Mouse (Mus musculus): ENCODE results near the gene Ss18l1. TPM values are rescaled to one million over a fixed set of nuclear protein-coding genes. Genes with fewer than 3 reads are reported as not detected.
A peak's percentile ranks its signal among the peaks of the same experiment; 100 is the strongest.

Gene Ss18l1
- polyA plus RNA-seq, 1 experiment from 2014 or later, result 70.1 TPM

DNA sequence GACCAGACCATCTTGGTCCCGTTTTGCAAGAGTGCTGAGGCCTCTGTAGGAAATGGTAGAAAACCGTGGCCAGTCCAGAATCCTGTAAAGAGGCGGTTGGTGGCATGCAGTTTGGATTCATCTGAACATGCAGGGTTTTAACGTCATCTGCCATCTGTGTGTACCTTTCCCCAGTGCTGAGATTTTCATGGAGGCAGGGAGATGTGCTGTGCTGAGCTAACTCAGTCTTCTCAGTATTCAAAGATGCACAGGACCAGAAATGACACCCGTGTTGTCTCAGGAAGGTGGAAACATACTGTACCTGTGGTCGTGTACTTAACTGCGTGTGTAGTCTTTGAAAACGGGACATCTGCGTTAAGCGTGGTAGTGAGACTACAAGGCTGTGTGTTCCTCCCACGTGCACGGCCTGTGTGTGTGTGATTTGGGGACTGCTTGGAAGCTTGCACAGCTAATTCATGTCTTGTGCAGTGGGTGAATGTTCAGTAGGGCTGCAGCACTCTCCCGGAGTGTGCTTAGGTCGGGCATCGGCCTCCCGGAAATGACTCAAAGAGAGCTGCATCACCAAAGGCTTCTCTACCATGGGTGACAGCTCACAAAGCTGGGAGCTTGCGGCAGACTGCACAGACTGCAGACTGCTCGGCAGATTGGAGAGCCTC lies 5.8 kb downstream of the Ss18l1 start:
- 94% methylated on average over 18 of the region's 18 CpGs for whole genome bisulfite sequencing
- ATAC-seq, result no peak

GRCm38 (mm10) chr2:180050986-180051385 lies 8.7 kb downstream of the Ss18l1 start:
- ATAC-seq, result peak; percentile 49
- Histone ChIP-seq H3K27ac (ENCODE audit: low read length) (no peak overlapping the region), H3K4me1 (replicated peaks; ENCODE audit: control insufficient read depth, insufficient read depth, low read length) (peaks cover 5% of the 10 kb centered on the region; the same call in 1 of the 2 replicates), H3K4me2 (ENCODE audit: low read length) (no peak overlapping the region), H3K36me3 (ENCODE audit: control insufficient read depth, insufficient read depth) (peaks cover 18% of the 10 kb centered on the region), H3K27me3 (replicated peaks; ENCODE audit: control insufficient read depth, insufficient read depth, low read length) (no peaks in the 10 kb centered on the region), H3K9ac (replicated peaks; ENCODE audit: low read depth, low read length) (no peak overlapping the region), H3K9me3 (ENCODE audit: control insufficient read depth, low read length) (no peaks in the 10 kb centered on the region), H3K4me3 (replicated peaks; ENCODE audit: low read length) (no peak overlapping the region)
- 23% methylated on average over 5 of the region's 5 CpGs for WGBS

More for the DNA sequence above, 5.8 kb downstream of the Ss18l1 start:
- H3K4me3 ChIP-seq (replicated peaks; ENCODE audit: low read length), result no peak overlapping the region
- H3K4me1 ChIP-seq (replicated peaks; ENCODE audit: control insufficient read depth, insufficient read depth, low read length), result peaks cover 28% of the 10 kb centered on the region
- H3K4me2 ChIP-seq (ENCODE audit: low read length), result no peak overlapping the region
- no peak overlapping the region for H3K27ac ChIP-seq (ENCODE audit: low read length)
- H3K27me3 ChIP-seq (replicated peaks; ENCODE audit: control insufficient read depth, insufficient read depth, low read length), result no peaks in the 10 kb centered on the region
- H3K9ac ChIP-seq (replicated peaks; ENCODE audit: low read depth, low read length), result no peak overlapping the region
- no peaks in the 10 kb centered on the region for H3K36me3 ChIP-seq (ENCODE audit: control insufficient read depth, insufficient read depth)
- H3K9me3 ChIP-seq (ENCODE audit: control insufficient read depth, low read length), result no peaks in the 10 kb centered on the region

- Histone ChIP-seq H3K27me3 (replicated peaks; ENCODE audit: control insufficient read depth, insufficient read depth, low read length) (no peaks in the 10 kb centered on the region), H3K9me3 (ENCODE audit: control insufficient read depth, low read length) (no peaks in the 10 kb centered on the region), H3K36me3 (ENCODE audit: control insufficient read depth, insufficient read depth) (peaks cover 26% of the 10 kb centered on the region), H3K9ac (replicated peaks; ENCODE audit: low read depth, low read length) (no peak overlapping the region), H3K4me3 (replicated peaks; ENCODE audit: low read length) (no peak overlapping the region), H3K27ac (ENCODE audit: low read length) (no peak overlapping the region), H3K4me1 (replicated peaks; ENCODE audit: control insufficient read depth, insufficient read depth, low read length) (peaks cover 5% of the 10 kb centered on the region; the same call in 1 of the 2 replicates), H3K4me2 (ENCODE audit: low read length) (no peak overlapping the region)
- ATAC-seq, result no peak
- 86% methylated on average over 14 of the region's 14 CpGs for WGBS
These were observed 9.9 kb downstream of the Ss18l1 start for GRCm38 (mm10) chr2:180051986-180052733.

DNA sequence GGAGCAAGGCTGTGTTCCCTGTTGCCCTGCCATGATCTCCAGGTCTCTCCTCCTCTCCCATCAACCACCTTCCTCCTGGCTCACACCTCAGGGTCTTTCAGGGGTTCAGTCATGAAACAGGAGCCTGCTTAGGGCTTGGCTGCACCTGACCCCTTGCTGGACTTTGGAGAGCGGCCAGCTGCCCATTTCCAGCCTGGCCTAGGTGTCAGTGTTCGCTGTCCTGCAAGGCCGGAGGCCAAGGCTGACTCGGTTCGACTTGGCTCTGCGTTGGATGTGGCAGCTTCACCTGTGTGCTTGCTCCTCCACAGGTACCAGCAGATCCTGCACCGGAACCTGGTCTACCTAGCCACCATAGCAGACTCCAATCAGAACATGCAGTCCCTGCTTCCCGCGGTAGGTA lies 10.7 kb downstream of the Ss18l1 start:
- Histone ChIP-seq H3K4me3 (replicated peaks; ENCODE audit: low read length) (no peak overlapping the region), H3K27me3 (replicated peaks; ENCODE audit: control insufficient read depth, insufficient read depth, low read length) (no peaks in the 10 kb centered on the region), H3K36me3 (ENCODE audit: control insufficient read depth, insufficient read depth) (peaks cover 33% of the 10 kb centered on the region), H3K9ac (replicated peaks; ENCODE audit: low read depth, low read length) (no peak overlapping the region), H3K4me1 (replicated peaks; ENCODE audit: control insufficient read depth, insufficient read depth, low read length) (peaks cover 5% of the 10 kb centered on the region; the same call in 1 of the 2 replicates), H3K4me2 (ENCODE audit: low read length) (no peak overlapping the region), H3K9me3 (ENCODE audit: control insufficient read depth, low read length) (no peaks in the 10 kb centered on the region), H3K27ac (ENCODE audit: low read length) (no peak overlapping the region)
- WGBS, result 97% methylated on average over 9 of the region's 9 CpGs
- no peak for ATAC-seq

- no peak overlapping the region for H3K4me2 ChIP-seq (ENCODE audit: low read length)
- no peak for ATAC-seq
- H3K36me3 ChIP-seq (ENCODE audit: control insufficient read depth, insufficient read depth), result peaks cover 56% of the 10 kb centered on the region
- H3K27me3 ChIP-seq (replicated peaks; ENCODE audit: control insufficient read depth, insufficient read depth, low read length), result no peaks in the 10 kb centered on the region
- 94% methylated on average over 11 of the region's 11 CpGs for WGBS
- H3K4me1 ChIP-seq (replicated peaks; ENCODE audit: control insufficient read depth, insufficient read depth, low read length), result no peaks in the 10 kb centered on the region
- no peak overlapping the region for H3K4me3 ChIP-seq (replicated peaks; ENCODE audit: low read length)
- no peak overlapping the region for H3K27ac ChIP-seq (ENCODE audit: low read length)
- H3K9ac ChIP-seq (replicated peaks; ENCODE audit: low read depth, low read length), result no peak overlapping the region
- no peaks in the 10 kb centered on the region for H3K9me3 ChIP-seq (ENCODE audit: control insufficient read depth, low read length)
These were observed 21.2 kb downstream of the Ss18l1 start for GRCm38 (mm10) chr2:180063338-180064131.

DNA sequence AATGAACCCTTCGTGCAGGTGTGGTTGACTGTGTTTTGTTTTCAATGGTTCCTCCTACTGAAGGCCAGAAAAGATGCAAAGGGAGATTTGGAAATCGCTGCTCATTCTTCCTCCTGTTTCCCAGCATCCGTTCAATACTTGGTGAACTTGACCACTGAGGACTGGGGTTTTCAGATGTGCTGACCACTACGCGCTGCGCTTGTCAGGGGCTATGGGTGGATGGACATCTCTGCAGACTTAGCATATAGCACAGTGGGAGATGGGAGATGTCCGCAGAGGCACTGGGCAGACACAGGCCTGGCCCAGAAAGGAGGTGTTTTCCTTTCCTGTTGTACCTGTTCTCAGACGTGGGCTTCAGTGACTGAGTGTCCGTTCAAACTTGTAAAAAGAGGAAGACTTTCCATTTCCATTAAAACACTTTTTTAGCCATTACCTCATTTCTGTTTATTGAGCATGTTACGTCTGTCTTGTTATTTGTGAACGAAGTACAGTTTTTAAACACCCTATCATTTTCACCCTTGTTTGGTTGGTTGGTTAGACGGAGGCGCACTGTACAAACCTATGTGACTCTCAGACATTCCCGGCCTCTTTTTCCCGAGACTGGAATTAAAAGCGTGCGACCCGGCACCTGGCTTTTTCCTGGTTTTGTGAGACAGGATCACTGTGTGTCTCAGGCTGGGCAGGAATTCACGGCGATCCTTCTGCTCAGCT lies 27.6 kb downstream of the Ss18l1 start:
- Histone ChIP-seq H3K9me3 (ENCODE audit: control insufficient read depth, low read length) (no peaks in the 10 kb centered on the region), H3K4me1 (replicated peaks; ENCODE audit: control insufficient read depth, insufficient read depth, low read length) (peaks cover 9% of the 10 kb centered on the region), H3K36me3 (ENCODE audit: control insufficient read depth, insufficient read depth) (peaks cover 13% of the 10 kb centered on the region), H3K27ac (ENCODE audit: low read length) (peak overlapping the region; percentile 83), H3K9ac (replicated peaks; ENCODE audit: low read depth, low read length) (peak overlapping the region; percentile 64), H3K4me3 (replicated peaks; ENCODE audit: low read length) (peak overlapping the region; percentile 57), H3K27me3 (replicated peaks; ENCODE audit: control insufficient read depth, insufficient read depth, low read length) (no peaks in the 10 kb centered on the region), H3K4me2 (ENCODE audit: low read length) (peak overlapping the region; percentile 60)
- WGBS, result 33% methylated on average over 20 of the region's 20 CpGs
- peak; percentile 65; the same call in 1 of the 2 replicates for ATAC-seq

GRCm38 (mm10) chr2:180070481-180071453 lies 28.5 kb downstream of the Ss18l1 start, which contains the start of gene Mtg2:
Mtg2 (plus strand) TSS chr2:180070588.
- Histone ChIP-seq H3K9me3 (ENCODE audit: control insufficient read depth, low read length) (no peaks in the 10 kb centered on the region), H3K4me2 (ENCODE audit: low read length) (peak within 1 kb of the TSS; percentile 60), H3K9ac (replicated peaks; ENCODE audit: low read depth, low read length) (peak within 1 kb of the TSS; percentile 64), H3K27me3 (replicated peaks; ENCODE audit: control insufficient read depth, insufficient read depth, low read length) (no peaks in the 10 kb centered on the region), H3K36me3 (ENCODE audit: control insufficient read depth, insufficient read depth) (peaks cover 13% of the 10 kb centered on the region), H3K4me1 (replicated peaks; ENCODE audit: control insufficient read depth, insufficient read depth, low read length) (peaks cover 9% of the 10 kb centered on the region), H3K27ac (ENCODE audit: low read length) (peak within 1 kb of the TSS; percentile 83), H3K4me3 (replicated peaks; ENCODE audit: low read length) (peak within 1 kb of the TSS; percentile 57)
- peak; percentile 97 for ATAC-seq
- 3% methylated on average over 57 of the region's 58 CpGs for WGBS

- Histone ChIP-seq H3K27me3 (replicated peaks; ENCODE audit: control insufficient read depth, insufficient read depth, low read length) (no peaks in the 10 kb centered on the region), H3K36me3 (ENCODE audit: control insufficient read depth, insufficient read depth) (peaks cover 13% of the 10 kb centered on the region), H3K4me3 (replicated peaks; ENCODE audit: low read length) (no peak overlapping the region), H3K27ac (ENCODE audit: low read length) (no peak overlapping the region), H3K9ac (replicated peaks; ENCODE audit: low read depth, low read length) (no peak overlapping the region), H3K4me1 (replicated peaks; ENCODE audit: control insufficient read depth, insufficient read depth, low read length) (peaks cover 9% of the 10 kb centered on the region), H3K9me3 (ENCODE audit: control insufficient read depth, low read length) (no peaks in the 10 kb centered on the region), H3K4me2 (ENCODE audit: low read length) (no peak overlapping the region)
- WGBS, result 67% methylated on average over 2 of the region's 2 CpGs
- ATAC-seq, result no peak
These were observed 29.4 kb downstream of the Ss18l1 start for GRCm38 (mm10) chr2:180071671-180072070.

All from forebrain, embryonic 16.5 days (tissue).